Mouse (Mus musculus) midbrain, postnatal 0 days (tissue): ENCODE measurements around the gene Ttll8. TPM values are rescaled to one million over a fixed set of nuclear protein-coding genes. Genes with fewer than 3 reads are reported as not detected.

ENCODE experiments used
- ATAC-seq: fragments of 200-750 bp; cut with Nextera tagmentation; 2 replicates; pipeline ENCODE4 v1.8.0; 2017; ENCODE audit warnings: moderate number of reproducible peaks, mild to moderate bottlenecking, moderate TSS enrichment, moderate library complexity; ENCODE audit not compliant: low FRiP score
- DNase-seq: peaks from one replicate; pipeline ENCODE4 v3.0.0-alpha.2; 2015; ENCODE audit warnings: low spot score
- H3K27ac ChIP-seq: fragments of 300-500 bp; sonication (generic); 2 replicates; pipeline ENCODE4 v1.5.1; 2014; ENCODE audit warnings: low read depth, mild to moderate bottlenecking, low read length, mixed read lengths
- H3K27me3 ChIP-seq: fragments of 300-500 bp; sonication (generic); 2 replicates; pipeline ENCODE4 v1.6.1; 2014; ENCODE audit warnings: low read length, control low read depth, mixed read lengths; ENCODE audit not compliant: insufficient read depth
- H3K36me3 ChIP-seq: fragments of 300-500 bp; sonication (generic); 2 replicates; pipeline ENCODE4 v1.6.1; 2014; ENCODE audit warnings: low read length, control low read depth, mixed read lengths; ENCODE audit not compliant: insufficient read depth
- H3K4me1 ChIP-seq: fragments of 300-500 bp; sonication (generic); 2 replicates; pipeline ENCODE4 v1.6.1; 2014; ENCODE audit warnings: mild to moderate bottlenecking, control low read depth, antibody characterized with exemption, low read length, mixed read lengths; ENCODE audit not compliant: insufficient read depth
- H3K4me2 ChIP-seq: fragments of 300-500 bp; sonication (generic); 2 replicates; pipeline ENCODE4 v1.6.1; 2014; ENCODE audit warnings: low read depth, mild to moderate bottlenecking, low read length, mixed read lengths; ENCODE audit not compliant: poor library complexity, severe bottlenecking
- H3K4me3 ChIP-seq: fragments of 300-500 bp; sonication (generic); 2 replicates; pipeline ENCODE4 v1.5.1; 2014; ENCODE audit warnings: low read depth, mild to moderate bottlenecking, low read length, moderate library complexity
- H3K9ac ChIP-seq: fragments of 300-500 bp; sonication (generic); replicated peaks from 2 replicates; pipeline ENCODE4 v1.6.1; 2014; ENCODE audit warnings: mild to moderate bottlenecking, low read length, moderate library complexity, mixed read lengths; ENCODE audit not compliant: poor library complexity, severe bottlenecking
- H3K9me3 ChIP-seq: fragments of 300-500 bp; sonication (generic); 2 replicates; pipeline ENCODE4 v1.6.1; 2016; ENCODE audit warnings: low read length, control low read depth
- CTCF ChIP-seq: IDR thresholded peaks from 2 replicates; pipeline ENCODE4 v1.5.1; 2016; ENCODE audit warnings: antibody characterized with exemption, mild to moderate bottlenecking
- WGBS: fragments of 180-500 bp; shearing (Covaris S2); extraction: QIAGEN DNeasy Blood & Tissue Kit; methylation state at CpG from one replicate; pipeline ENCODE4 v1.1.7; 2014; 5-methylcytosine and 5-hydroxymethylcytosine counted together
- polyA plus RNA-seq: library from polyadenylated mRNA; unstranded; fragments of >200 nt; fragmentation: Nextera tagmentation; extraction: Ambion mirVana; gene quantifications from 2 replicates; pipeline ENCODE4 v1.2.1, GENCODE M21; 2015
- total RNA-seq: library from RNA; depleted of rRNA; stranded (reverse); fragments of >200 nt; gene quantifications from 2 replicates; pipeline ENCODE4 v1.2.3, GENCODE M21; 2014

Ttll8 gene
- total and polyA plus RNA-seq, 2 experiments from 2014 or later: 0.35 TPM; not detected in 1

- no peak for DNase-seq
- no peaks in the 10 kb centered on the region for H3K27me3 ChIP-seq
- no peaks in the 10 kb centered on the region for H3K9me3 ChIP-seq
- no peaks in the 10 kb centered on the region for H3K36me3 ChIP-seq
- WGBS: 60% methylated on average over 6 of the region's 6 CpGs
- no peak overlapping the region for H3K27ac ChIP-seq
- no peak for TF ChIP-seq CTCF
- no peak overlapping the region for H3K4me3 ChIP-seq
- no peak overlapping the region for H3K4me2 ChIP-seq
- H3K9ac ChIP-seq: no peak overlapping the region
- no peaks in the 10 kb centered on the region for H3K4me1 ChIP-seq
- no peak for ATAC-seq
These were observed 17.5 kb downstream of the Ttll8 start for GRCm38 (mm10) chr15:88936619-88937290.

GRCm38 (mm10) chr15:88934141-88934540 is 20.1 kb downstream of the Ttll8 start:
- H3K9me3 ChIP-seq: no peaks in the 10 kb centered on the region
- no peak overlapping the region for H3K9ac ChIP-seq
- H3K36me3 ChIP-seq: no peaks in the 10 kb centered on the region
- 46% methylated on average over 7 of the region's 7 CpGs for WGBS
- DNase-seq (peak; percentile 37), ATAC-seq (no peak)
- no peak overlapping the region for H3K27ac ChIP-seq
- TF ChIP-seq CTCF: peak; percentile 62
- no peaks in the 10 kb centered on the region for H3K4me1 ChIP-seq
- no peaks in the 10 kb centered on the region for H3K27me3 ChIP-seq
- H3K4me2 ChIP-seq: no peak overlapping the region
- no peak overlapping the region for H3K4me3 ChIP-seq

DNA sequence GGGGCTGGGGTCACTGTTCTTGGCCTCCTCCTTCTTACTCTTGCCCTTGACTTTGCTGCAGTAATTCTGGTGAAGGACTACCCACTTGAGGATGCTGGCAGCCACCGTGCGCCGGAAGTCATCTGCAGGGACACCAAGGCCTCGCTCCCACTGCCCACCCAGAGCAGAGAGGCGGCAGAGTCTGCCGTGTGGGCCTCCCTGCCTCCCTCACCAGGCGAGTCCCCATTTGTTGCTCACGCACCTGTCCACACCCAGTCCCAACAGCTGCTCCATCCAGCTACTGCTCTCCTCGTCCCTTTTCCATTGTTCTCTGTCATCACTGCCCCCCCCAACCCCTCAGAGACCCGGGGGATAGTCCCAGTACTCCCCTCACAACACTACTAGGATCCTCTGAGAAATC is 21.6 kb downstream of the Ttll8 start:
- H3K4me3 ChIP-seq: no peak overlapping the region
- DNase-seq (no peak), ATAC-seq (no peak)
- H3K27me3 ChIP-seq: no peaks in the 10 kb centered on the region
- no peaks in the 10 kb centered on the region for H3K4me1 ChIP-seq
- TF ChIP-seq CTCF: no peak
- WGBS: 87% methylated on average over 10 of the region's 10 CpGs
- no peaks in the 10 kb centered on the region for H3K36me3 ChIP-seq
- H3K9ac ChIP-seq: no peak overlapping the region
- H3K4me2 ChIP-seq: no peak overlapping the region
- no peak overlapping the region for H3K27ac ChIP-seq
- H3K9me3 ChIP-seq: no peaks in the 10 kb centered on the region

DNA sequence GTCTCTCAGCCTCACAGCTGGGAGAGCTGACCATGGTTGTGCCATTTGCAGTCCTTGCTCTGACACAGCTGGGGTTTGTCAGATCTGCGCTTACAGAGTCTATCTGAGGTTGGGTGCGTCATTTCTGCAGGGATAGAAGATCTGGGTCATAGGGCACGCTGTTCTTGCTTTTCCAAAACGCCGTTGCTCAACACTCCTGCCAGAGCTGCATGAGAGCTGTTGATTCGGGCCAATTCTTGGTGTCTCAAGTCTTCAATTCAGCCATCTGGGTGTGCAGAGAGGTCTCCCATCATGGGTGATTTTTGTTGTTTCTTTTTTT is 32.3 kb downstream of the Ttll8 start:
- Histone ChIP-seq H3K27ac (no peak overlapping the region), H3K9ac (no peak overlapping the region), H3K4me1 (no peaks in the 10 kb centered on the region), H3K9me3 (no peaks in the 10 kb centered on the region), H3K4me3 (no peak overlapping the region), H3K4me2 (no peak overlapping the region), H3K27me3 (no peaks in the 10 kb centered on the region), H3K36me3 (no peaks in the 10 kb centered on the region)
- DNase-seq (no peak), ATAC-seq (no peak)
- WGBS: 71% methylated on average over 6 of the region's 6 CpGs
- TF ChIP-seq CTCF: no peak

GRCm38 (mm10) chr15:88921131-88921991 is 32.9 kb downstream of the Ttll8 start:
- TF ChIP-seq CTCF: peak; percentile 95
- DNase-seq: peak; percentile 90
- Histone ChIP-seq H3K9me3 (no peaks in the 10 kb centered on the region), H3K4me1 (no peaks in the 10 kb centered on the region), H3K4me2 (no peak overlapping the region), H3K27ac (no peak overlapping the region), H3K4me3 (no peak overlapping the region), H3K27me3 (no peaks in the 10 kb centered on the region), H3K9ac (no peak overlapping the region), H3K36me3 (no peaks in the 10 kb centered on the region)
- WGBS: 25% methylated on average over 12 of the region's 12 CpGs
- ATAC-seq: peak; percentile 70

DNA sequence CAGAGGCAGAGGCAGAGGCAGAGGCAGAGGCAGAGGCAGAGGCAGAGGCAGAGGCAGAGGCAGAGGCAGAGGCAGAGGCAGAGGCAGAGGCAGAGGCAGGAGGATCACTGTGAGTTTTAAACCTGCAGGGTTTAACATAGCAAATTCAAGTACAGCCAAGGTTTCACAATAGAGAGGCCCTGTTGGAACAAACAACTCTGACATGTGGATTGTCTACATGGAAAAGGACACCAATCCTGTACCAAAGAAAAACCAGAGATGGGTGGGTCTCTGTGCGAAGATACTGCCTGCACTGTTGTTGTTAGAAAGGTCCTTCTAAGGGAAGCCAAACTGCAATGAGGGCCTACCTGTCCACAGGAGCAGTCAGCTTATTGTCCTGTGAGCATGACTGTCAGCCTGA is 34.2 kb downstream of the Ttll8 start:
- H3K4me3 ChIP-seq: no peak overlapping the region
- H3K27ac ChIP-seq: no peak overlapping the region
- 86% methylated on average over 1 of the region's 1 CpGs for WGBS
- no peak overlapping the region for H3K9ac ChIP-seq
- H3K4me2 ChIP-seq: no peak overlapping the region
- ATAC-seq: no peak
- no peaks in the 10 kb centered on the region for H3K36me3 ChIP-seq
- H3K27me3 ChIP-seq: no peaks in the 10 kb centered on the region
- no peaks in the 10 kb centered on the region for H3K9me3 ChIP-seq
- no peaks in the 10 kb centered on the region for H3K4me1 ChIP-seq
- TF ChIP-seq CTCF: no peak
- no peak for DNase-seq
